Mouse (Mus musculus) intestine, embryonic 16.5 days (tissue): ENCODE measurements around the gene Nkd2. TPM values are rescaled to one million over a fixed set of nuclear protein-coding genes. Genes with fewer than 3 reads are reported as not detected.

Experiments used
- ATAC-seq: fragments of 200-750 bp; cut with Nextera tagmentation; 2 replicates; pipeline ENCODE4 v1.8.0; 2017; ENCODE audit warnings: moderate TSS enrichment, moderate library complexity
- H3K27ac ChIP-seq: fragments of 300-500 bp; sonication (generic); 2 replicates; pipeline ENCODE4 v1.5.1; 2014; ENCODE audit warnings: mild to moderate bottlenecking, low read length
- H3K27me3 ChIP-seq: fragments of 300-500 bp; sonication (generic); replicated peaks from 2 replicates; pipeline ENCODE4 v1.6.1; 2014; ENCODE audit warnings: low read length, control low read depth, mixed read lengths; ENCODE audit not compliant: control insufficient read depth, insufficient read depth
- H3K36me3 ChIP-seq: fragments of 300-500 bp; sonication (generic); 2 replicates; pipeline ENCODE4 v1.6.1; 2014; ENCODE audit warnings: low read length, control low read depth; ENCODE audit not compliant: control insufficient read depth, insufficient read depth
- H3K4me1 ChIP-seq: fragments of 300-500 bp; sonication (generic); 2 replicates; pipeline ENCODE4 v1.6.1; 2014; ENCODE audit warnings: low read length, control low read depth, mixed read lengths; ENCODE audit not compliant: control insufficient read depth, insufficient read depth
- H3K4me2 ChIP-seq: fragments of 300-500 bp; sonication (generic); 2 replicates; pipeline ENCODE4 v1.6.1; 2014; ENCODE audit warnings: low read depth, low read length, control low read depth
- H3K4me3 ChIP-seq: fragments of 300-500 bp; sonication (generic); 2 replicates; pipeline ENCODE4 v1.5.1; 2014; ENCODE audit warnings: mild to moderate bottlenecking, low read length
- H3K9ac ChIP-seq: fragments of 300-500 bp; sonication (generic); 2 replicates; pipeline ENCODE4 v1.6.1; 2014; ENCODE audit warnings: low read depth, low read length
- H3K9me3 ChIP-seq: fragments of 300-500 bp; sonication (generic); 2 replicates; pipeline ENCODE4 v1.6.1; 2016; ENCODE audit warnings: low read length, control low read depth; ENCODE audit not compliant: control insufficient read depth
- WGBS: fragments of 180-500 bp; shearing (Covaris S2); extraction: QIAGEN DNeasy Blood & Tissue Kit; methylation state at CpG from one replicate; pipeline ENCODE4 v1.1.7; 2014; 5-methylcytosine and 5-hydroxymethylcytosine counted together
- polyA plus RNA-seq: library from polyadenylated mRNA; unstranded; fragments of >200 nt; fragmentation: Nextera tagmentation; extraction: Ambion mirVana; gene quantifications from 2 replicates; pipeline ENCODE4 v1.2.1, GENCODE M21; 2015

Gene Nkd2
- polyA plus RNA-seq, 1 experiment from 2014 or later, result 4.1 TPM

- peak overlapping the region; percentile 30; the same call in 1 of the 2 replicates for H3K9ac ChIP-seq
- 41% methylated on average over 3 of the region's 3 CpGs for WGBS
- H3K9me3 ChIP-seq, result no peaks in the 10 kb centered on the region
- no peak for ATAC-seq
- H3K36me3 ChIP-seq, result no peaks in the 10 kb centered on the region
- H3K4me2 ChIP-seq, result peak overlapping the region; percentile 53
- H3K4me3 ChIP-seq, result peak overlapping the region; percentile 3; the same call in 1 of the 2 replicates
- peaks cover 71% of the 10 kb centered on the region for H3K4me1 ChIP-seq
- no peaks in the 10 kb centered on the region for H3K27me3 ChIP-seq
- peak overlapping the region; percentile 94 for H3K27ac ChIP-seq
These were observed 76.3 kb downstream of the Nkd2 start for GRCm38 (mm10) chr13:73771131-73771530.

GRCm38 (mm10) chr13:73769916-73770682 lies 77.3 kb downstream of the Nkd2 start:
- Histone ChIP-seq H3K4me3 (peak overlapping the region; percentile 15), H3K27ac (peak overlapping the region; percentile 94), H3K27me3 (no peaks in the 10 kb centered on the region), H3K9ac (peak overlapping the region; percentile 1; the same call in 1 of the 2 replicates), H3K4me2 (peak overlapping the region; percentile 53), H3K4me1 (peaks cover 71% of the 10 kb centered on the region), H3K9me3 (no peaks in the 10 kb centered on the region), H3K36me3 (no peaks in the 10 kb centered on the region)
- ATAC-seq, result peak; percentile 93
- WGBS, result 47% methylated on average over 4 of the region's 4 CpGs

Other genes starting within 250 kb of the Nkd2 start
- 81.1 and 149 TPM in 2 replicates for gene Clptm1l, start 243.6 kb downstream of the Nkd2 start, polyA plus RNA-seq
- 8.0 and 9.8 TPM in 2 replicates for gene Tert, start 220.7 kb downstream of the Nkd2 start, polyA plus RNA-seq
- not detected in 2 replicates for gene Slc6a18, start 169.6 kb downstream of the Nkd2 start, polyA plus RNA-seq
- gene Slc6a19, start 142.8 kb downstream of the Nkd2 start, polyA plus RNA-seq, result 24.9 and 40.5 TPM in 2 replicates
- gene Slc12a7, start 114.5 kb downstream of the Nkd2 start, polyA plus RNA-seq, result 28.7 and 31.7 TPM in 2 replicates
- gene Trip13, start 90.2 kb upstream of the Nkd2 start, polyA plus RNA-seq, result 26.2 and 32.2 TPM in 2 replicates
- 35.7 and 37.4 TPM in 2 replicates for gene Brd9, start 90.2 kb upstream of the Nkd2 start, polyA plus RNA-seq
- gene Zdhhc11, start 116.2 kb upstream of the Nkd2 start, polyA plus RNA-seq, result not detected in 2 replicates
- gene Tppp, start 161.8 kb upstream of the Nkd2 start, polyA plus RNA-seq, result 2.7 and 3.2 TPM in 2 replicates
- 9.9 and 12.7 TPM in 2 replicates for gene Cep72, start 214.7 kb upstream of the Nkd2 start, polyA plus RNA-seq